In genomic region chr2:127559070-127559966, GRCm38 (mm10) we compare ENCODE assay signal across 8 mouse cellular contexts. TPM values are rescaled to one million over a fixed set of nuclear protein-coding genes. Genes with fewer than 3 reads are reported as not detected.
DNase-seq lines count a peak whose midpoint lies in the region; ATAC-seq and TF ChIP-seq lines count a peak whose summit lies in the region.

No protein-coding gene starts in this region.

- peaks cover 17% of the 10 kb centered on the region for H3K27me3 ChIP-seq in forebrain, embryonic 10.5 days (ENCODE audit: poor library complexity, severe bottlenecking)
- peaks cover 36% of the 10 kb centered on the region for H3K27me3 ChIP-seq in heart, embryonic 15.5 days
- no peaks in the 10 kb centered on the region for H3K27me3 ChIP-seq in liver, embryonic 14.5 days (ENCODE audit: control insufficient read depth, insufficient read depth, low read length)
- no peaks in the 10 kb centered on the region for H3K27me3 ChIP-seq in neural tube, embryonic 12.5 days (replicated peaks)

- H3K4me1 ChIP-seq in forebrain, embryonic 10.5 days: peaks cover 9% of the 10 kb centered on the region
- H3K4me1 ChIP-seq in heart, embryonic 15.5 days (replicated peaks): 0 out of 2 replicates have a peak, but pooled peaks cover 2% of the 10 kb centered on the region
- no peaks in the 10 kb centered on the region for H3K4me1 ChIP-seq in liver, embryonic 14.5 days (replicated peaks; ENCODE audit: control insufficient read depth in 2 of 2, insufficient read depth in 2 of 2, low read length in 1 of 2)
- no peaks in the 10 kb centered on the region for H3K4me1 ChIP-seq in neural tube, embryonic 12.5 days

- H3K4me2 ChIP-seq in heart, embryonic 15.5 days: peak overlapping the region; percentile 28; the same call in 1 of the 2 replicates
- H3K4me2 ChIP-seq in liver, embryonic 14.5 days (ENCODE audit: low read depth): no peak overlapping the region; the same call in 1 of the 2 replicates
- H3K4me2 ChIP-seq in neural tube, embryonic 12.5 days (replicated peaks): peak overlapping the region; percentile 51

- peak; percentile 95 for TF ChIP-seq CTCF in brain, embryonic 14.5 days (IDR thresholded peaks at IDR 0.05; ENCODE audit: borderline replicate concordance, extremely low read depth, insufficient read depth, insufficient read length)
- peak; percentile 78 for TF ChIP-seq CTCF in liver, embryonic 14.5 days (IDR thresholded peaks at IDR 0.05; ENCODE audit: low read depth)

- H3K36me3 ChIP-seq in forebrain, embryonic 10.5 days (replicated peaks): no peaks in the 10 kb centered on the region
- no peaks in the 10 kb centered on the region for H3K36me3 ChIP-seq in heart, embryonic 15.5 days
- H3K36me3 ChIP-seq in liver, embryonic 14.5 days (replicated peaks; ENCODE audit: control insufficient read depth, insufficient read depth, low read depth): no peaks in the 10 kb centered on the region
- H3K36me3 ChIP-seq in neural tube, embryonic 12.5 days: no peaks in the 10 kb centered on the region

- peak; percentile 85; the same call in 1 of the 2 replicates for ATAC-seq in heart, embryonic 15.5 days (replicated peaks; ENCODE audit: insufficient number of reproducible peaks, insufficient read depth, low FRiP score, low read depth)
- ATAC-seq in liver, embryonic 14.5 days (ENCODE audit: insufficient read depth): peak; percentile 64
- peak; percentile 100 for ATAC-seq in neural tube, embryonic 12.5 days (ENCODE audit: low FRiP score, low read depth)

- no peak for TF ChIP-seq POLR2A in brain, embryonic 14.5 days (IDR thresholded peaks at IDR 0.05; ENCODE audit: borderline replicate concordance, extremely low read depth, insufficient read depth, insufficient read length, poor library complexity, severe bottlenecking)

- H3K9me3 ChIP-seq in forebrain, embryonic 10.5 days: no peaks in the 10 kb centered on the region
- H3K9me3 ChIP-seq in heart, embryonic 15.5 days (replicated peaks): no peaks in the 10 kb centered on the region
- H3K9me3 ChIP-seq in liver, embryonic 14.5 days (ENCODE audit: control insufficient read depth, low read length): no peaks in the 10 kb centered on the region
- H3K9me3 ChIP-seq in neural tube, embryonic 12.5 days: no peaks in the 10 kb centered on the region

- 19% methylated on average over 18 of the region's 18 CpGs for WGBS in forebrain, embryonic 10.5 days
- 17% methylated on average over 18 of the region's 18 CpGs for WGBS in heart, embryonic 15.5 days
- WGBS in liver, embryonic 14.5 days (ENCODE audit: insufficient replicate concordance): 15% methylated on average over 18 of the region's 18 CpGs
- WGBS in neural tube, embryonic 12.5 days: 11% methylated on average over 18 of the region's 18 CpGs

- peak overlapping the region; percentile 75 for H3K27ac ChIP-seq in forebrain, embryonic 10.5 days
- no peak overlapping the region for H3K27ac ChIP-seq in heart, embryonic 15.5 days
- H3K27ac ChIP-seq in liver, embryonic 14.5 days: no peak overlapping the region
- no peak overlapping the region for H3K27ac ChIP-seq in neural tube, embryonic 12.5 days

- peak; percentile 49 for DNase-seq in CD4-positive helper T cell, adult 2 months (ENCODE audit: low read depth, low spot score)
- peak; percentile 97 for DNase-seq in brain, embryonic 14.5 days (ENCODE audit: low read depth)
- DNase-seq in forebrain, embryonic 10.5 days (ENCODE audit: extremely low spot score, low spot score): peak; percentile 89
- peak; percentile 81 to 89 for DNase-seq in kidney, postnatal 25 days
- peak; percentile 22 to 33 (median 31) for DNase-seq in liver, embryonic 14.5 days (ENCODE audit: low read depth in 3 of 3, low spot score in 3 of 3)
- DNase-seq in telencephalon, adult 2 months (ENCODE audit: low read depth, low spot score): peak; percentile 83

- peak overlapping the region; percentile 38 for H3K4me3 ChIP-seq in forebrain, embryonic 10.5 days
- H3K4me3 ChIP-seq in heart, embryonic 15.5 days: no peak overlapping the region
- H3K4me3 ChIP-seq in liver, embryonic 14.5 days (ENCODE audit: insufficient read depth in 1 of 2, low read depth in 2 of 2, low read length in 2 of 2): no peak overlapping the region
- peak overlapping the region; percentile 19; the same call in 1 of the 2 replicates for H3K4me3 ChIP-seq in neural tube, embryonic 12.5 days

- TF ChIP-seq EP300 in liver, embryonic 14.5 days (IDR thresholded peaks at IDR 0.05; ENCODE audit: low read depth): no peak

- H3K9ac ChIP-seq in heart, embryonic 15.5 days: no peak overlapping the region
- no peak overlapping the region for H3K9ac ChIP-seq in liver, embryonic 14.5 days (replicated peaks)
- H3K9ac ChIP-seq in neural tube, embryonic 12.5 days: no peak overlapping the region; the same call in 1 of the 2 replicates

RNA-seq across cellular contexts. Expression of gene Prom2, which starts 18.1 kb away (rescaled TPM):
- polyA plus RNA-seq in brain, embryonic 14.5 days (2012; rRNA removed): 0.42 and 0.59 TPM in 2 replicates
- polyA plus RNA-seq in forebrain, embryonic 10.5 days (2016; fragmentation: Nextera tagmentation; extraction: Ambion mirVana): 1.0 and 1.4 TPM in 2 replicates
- 0.08 and 0.43 TPM in 2 replicates for polyA plus RNA-seq in heart, embryonic 15.5 days (2015; fragmentation: Nextera tagmentation; extraction: Ambion mirVana)
- 0.01 TPM in 1 of 2 replicates, not detected in the other for polyA plus RNA-seq in liver, embryonic 14.5 days (2012; rRNA removed)
- polyA plus RNA-seq in liver, embryonic 14.5 days (2014; fragmentation: Nextera tagmentation; extraction: Ambion mirVana): not detected in 2 replicates
- polyA plus RNA-seq in neural tube, embryonic 12.5 days (2016; fragmentation: Nextera tagmentation; extraction: Ambion mirVana): 0.32 and 0.60 TPM in 2 replicates

RNA-seq across cellular contexts. Expression of gene Zfp661, which starts 27.6 kb away (rescaled TPM):
- polyA plus RNA-seq in brain, embryonic 14.5 days (2012; rRNA removed): 9.3 and 9.9 TPM in 2 replicates
- polyA plus RNA-seq in forebrain, embryonic 10.5 days (2016; fragmentation: Nextera tagmentation; extraction: Ambion mirVana): 7.4 and 9.8 TPM in 2 replicates
- polyA plus RNA-seq in heart, embryonic 15.5 days (2015; fragmentation: Nextera tagmentation; extraction: Ambion mirVana): 2.2 and 2.8 TPM in 2 replicates
- polyA plus RNA-seq in liver, embryonic 14.5 days (2012; rRNA removed): 1.0 and 1.1 TPM in 2 replicates
- polyA plus RNA-seq in liver, embryonic 14.5 days (2014; fragmentation: Nextera tagmentation; extraction: Ambion mirVana): 0.83 and 0.86 TPM in 2 replicates
- polyA plus RNA-seq in neural tube, embryonic 12.5 days (2016; fragmentation: Nextera tagmentation; extraction: Ambion mirVana): 8.6 and 9.5 TPM in 2 replicates

RNA-seq across cellular contexts. Expression of gene Mrps5, which starts 27.7 kb away (rescaled TPM):
- polyA plus RNA-seq in brain, embryonic 14.5 days (2012; rRNA removed): 129 and 157 TPM in 2 replicates
- polyA plus RNA-seq in forebrain, embryonic 10.5 days (2016; fragmentation: Nextera tagmentation; extraction: Ambion mirVana): 180 and 188 TPM in 2 replicates
- 123 and 132 TPM in 2 replicates for polyA plus RNA-seq in heart, embryonic 15.5 days (2015; fragmentation: Nextera tagmentation; extraction: Ambion mirVana)
- 25.2 and 46.4 TPM in 2 replicates for polyA plus RNA-seq in liver, embryonic 14.5 days (2012; rRNA removed)
- polyA plus RNA-seq in liver, embryonic 14.5 days (2014; fragmentation: Nextera tagmentation; extraction: Ambion mirVana): 80.1 and 80.3 TPM in 2 replicates
- 149 and 151 TPM in 2 replicates for polyA plus RNA-seq in neural tube, embryonic 12.5 days (2016; fragmentation: Nextera tagmentation; extraction: Ambion mirVana)

RNA-seq across cellular contexts. Expression of gene Kcnip3, which starts 37.4 kb away (rescaled TPM):
- polyA plus RNA-seq in brain, embryonic 14.5 days (2012; rRNA removed): 15.2 and 15.5 TPM in 2 replicates
- polyA plus RNA-seq in forebrain, embryonic 10.5 days (2016; fragmentation: Nextera tagmentation; extraction: Ambion mirVana): 2.1 TPM in 2 replicates
- 0.86 and 2.3 TPM in 2 replicates for polyA plus RNA-seq in heart, embryonic 15.5 days (2015; fragmentation: Nextera tagmentation; extraction: Ambion mirVana)
- 0.36 and 0.38 TPM in 2 replicates for polyA plus RNA-seq in liver, embryonic 14.5 days (2012; rRNA removed)
- polyA plus RNA-seq in liver, embryonic 14.5 days (2014; fragmentation: Nextera tagmentation; extraction: Ambion mirVana): 0.42 and 0.59 TPM in 2 replicates
- 1.6 TPM in 2 replicates for polyA plus RNA-seq in neural tube, embryonic 12.5 days (2016; fragmentation: Nextera tagmentation; extraction: Ambion mirVana)

Comparison
In these comparisons a context has a peak if more than half of its experiments do, and no peak if none do; other contexts are left out.
1. DNase-seq: peak in every context shown above with its lines; median percentile 97 in brain, embryonic 14.5 days; 89 in forebrain, embryonic 10.5 days; 85 in kidney, postnatal 25 days; 83 in telencephalon, adult 2 months; 49 in CD4-positive helper T cell, adult 2 months; 31 in liver, embryonic 14.5 days.
2. H3K4me3 ChIP-seq: peak in forebrain, embryonic 10.5 days (single experiment) and neural tube, embryonic 12.5 days (single experiment); none in heart, embryonic 15.5 days (single experiment) and liver, embryonic 14.5 days (0 of 2).
3. Peak in every context shown above with its lines, with median percentiles within 50 percentile points of each other: ATAC-seq.